Mouse (Mus musculus) adipocyte (in vitro differentiated cells): ENCODE data around the gene Afm.

Experiments
- DNase-seq: peaks from one replicate; pipeline ENCODE4 v3.0.0-alpha.2; 2016; ENCODE audit warnings: low spot score

The Afm gene

GRCm38 (mm10) chr5:90556052-90556451, 37.3 kb downstream of the Afm start:
- DNase-seq: no peak

GRCm38 (mm10) chr5:90560743-90561142, 42.0 kb downstream of the Afm start, which contains the start of gene 5830473C10Rik:
Gene 5830473C10Rik, plus strand, starts transcription at chr5:90561107.
- DNase-seq: no peak

- no peak for DNase-seq
Observed at GRCm38 (mm10) chr5:90561721-90562275, 43.1 kb downstream of the Afm start.

GRCm38 (mm10) chr5:90562880-90563279, 44.1 kb downstream of the Afm start:
- no peak for DNase-seq

GRCm38 (mm10) chr5:90564161-90564560, 45.4 kb downstream of the Afm start:
- DNase-seq: no peak

- DNase-seq: no peak
Observed at GRCm38 (mm10) chr5:90565205-90565604, 46.5 kb downstream of the Afm start.

- no peak for DNase-seq
Observed at GRCm38 (mm10) chr5:90567788-90568187, 49.1 kb downstream of the Afm start.

GRCm38 (mm10) chr5:90568338-90568737, 49.6 kb downstream of the Afm start:
- DNase-seq: no peak

- DNase-seq: no peak
Observed at GRCm38 (mm10) chr5:90571216-90571615, 52.5 kb downstream of the Afm start.

GRCm38 (mm10) chr5:90577751-90578150, 59.0 kb downstream of the Afm start:
- no peak for DNase-seq

GRCm38 (mm10) chr5:90579556-90579955, 60.8 kb downstream of the Afm start:
- no peak for DNase-seq

- no peak for DNase-seq
Observed at GRCm38 (mm10) chr5:90582179-90582578, 63.4 kb downstream of the Afm start.

- no peak for DNase-seq
Observed at GRCm38 (mm10) chr5:90584799-90585198, 66.1 kb downstream of the Afm start.

GRCm38 (mm10) chr5:90586511-90586910, 67.8 kb downstream of the Afm start:
- DNase-seq: no peak

- DNase-seq: no peak
Observed at GRCm38 (mm10) chr5:90588104-90588503, 69.4 kb downstream of the Afm start.

- DNase-seq: peak; percentile 83
Observed at GRCm38 (mm10) chr5:90588708-90589595, 70.2 kb downstream of the Afm start.

GRCm38 (mm10) chr5:90590676-90591075, 71.9 kb downstream of the Afm start:
- no peak for DNase-seq

- no peak for DNase-seq
Observed at GRCm38 (mm10) chr5:90591936-90592335, 73.2 kb downstream of the Afm start.

GRCm38 (mm10) chr5:90594945-90595344, 76.2 kb downstream of the Afm start:
- DNase-seq: no peak

- no peak for DNase-seq
Observed at GRCm38 (mm10) chr5:90596155-90596554, 77.4 kb downstream of the Afm start.

- peak; percentile 69 for DNase-seq
Observed at GRCm38 (mm10) chr5:90601469-90601868, 82.7 kb downstream of the Afm start.
